Mouse (Mus musculus): ENCODE results near the gene Iffo2.

The Iffo2 gene

DNA sequence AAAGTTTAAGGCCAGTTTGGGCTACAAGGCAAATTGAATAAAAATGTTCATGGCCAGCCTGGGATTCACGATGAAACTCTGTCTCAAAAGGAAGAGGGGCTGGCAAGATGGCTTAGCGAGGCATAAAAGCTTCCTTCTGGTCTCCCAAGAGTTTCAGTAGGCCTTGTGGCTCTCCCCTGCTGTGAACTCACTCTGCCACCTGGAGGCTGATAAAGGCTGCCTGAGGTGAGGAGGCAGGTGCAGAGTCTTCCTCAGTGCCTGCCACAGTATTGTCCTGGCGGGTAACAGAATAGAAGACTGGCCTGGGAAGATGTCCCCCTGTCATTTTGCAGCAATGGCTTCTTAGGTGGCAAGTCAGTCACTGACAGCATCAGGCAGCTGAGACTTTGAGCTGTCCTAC lies 52.6 kb downstream of the Iffo2 start:
- DNase-seq: no peak

DNA sequence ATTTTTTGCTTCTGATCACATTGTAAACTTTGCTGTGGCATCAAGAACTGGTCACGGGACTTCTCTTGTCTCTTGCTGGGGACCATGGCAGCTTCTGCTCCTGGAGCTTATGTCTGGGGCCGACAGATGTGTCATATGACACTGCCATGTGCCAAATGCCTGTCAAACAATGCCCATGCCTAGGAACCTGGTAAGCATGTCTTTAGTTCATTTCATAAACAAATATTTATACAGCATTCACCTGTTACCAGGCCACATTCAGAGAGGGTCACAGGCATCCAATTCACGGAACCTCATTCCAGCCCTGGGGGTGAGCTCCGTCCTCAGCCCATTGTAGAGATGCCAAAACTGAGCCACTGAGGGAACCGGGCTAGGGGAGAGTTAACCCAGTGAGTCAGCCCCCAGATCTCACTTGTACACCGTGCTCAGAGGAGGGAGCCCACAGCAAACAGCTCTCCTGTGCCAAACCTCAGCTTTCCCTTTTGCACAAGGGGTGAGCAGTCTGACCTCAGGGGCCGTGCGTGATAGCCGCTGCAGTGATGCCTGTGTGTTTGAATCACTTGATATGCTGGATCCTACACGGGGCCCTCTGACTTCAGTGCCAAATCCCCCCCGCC lies 53.4 kb downstream of the Iffo2 start:
- no peak for DNase-seq

DNA sequence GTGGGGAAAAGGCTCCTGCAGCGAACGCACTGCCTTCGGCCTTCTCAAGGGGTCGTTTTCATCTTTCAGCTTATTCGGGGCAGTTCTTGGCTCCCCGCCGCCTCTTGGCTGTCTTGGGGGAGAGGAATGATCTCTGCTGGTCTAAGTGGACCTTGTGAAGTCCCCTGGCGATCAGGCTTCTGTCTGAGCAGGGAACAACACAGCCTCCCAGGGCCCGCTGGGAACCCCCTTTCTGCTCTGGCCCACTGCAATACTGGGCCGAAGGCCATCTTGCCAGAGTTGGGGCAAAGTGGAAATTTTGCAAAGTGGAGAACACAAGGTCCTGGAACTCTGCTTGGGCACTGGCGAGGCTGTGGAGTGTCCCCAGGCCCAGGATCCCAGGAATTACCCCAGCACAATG lies 54.4 kb downstream of the Iffo2 start:
- DNase-seq: no peak

DNA sequence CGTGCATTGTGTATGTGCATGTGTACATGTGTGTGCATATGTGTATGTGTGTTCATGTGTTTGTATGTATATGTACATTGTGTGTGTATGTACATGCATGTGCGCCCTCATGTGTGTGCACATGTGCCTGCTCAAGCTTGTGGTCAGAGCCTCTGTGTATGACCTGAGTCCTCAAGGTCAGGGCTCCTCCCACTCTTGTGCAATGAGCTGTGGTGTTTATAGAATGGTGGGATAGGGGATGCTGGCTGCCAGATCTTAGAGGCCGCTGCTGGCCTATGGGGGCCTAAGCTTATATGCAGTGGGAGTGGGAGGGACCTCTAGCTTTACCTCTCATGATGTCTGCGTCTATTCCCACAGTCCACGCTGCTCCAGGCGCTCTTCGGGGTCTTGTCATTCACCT lies 55.4 kb downstream of the Iffo2 start:
- DNase-seq: peak; percentile 33

DNA sequence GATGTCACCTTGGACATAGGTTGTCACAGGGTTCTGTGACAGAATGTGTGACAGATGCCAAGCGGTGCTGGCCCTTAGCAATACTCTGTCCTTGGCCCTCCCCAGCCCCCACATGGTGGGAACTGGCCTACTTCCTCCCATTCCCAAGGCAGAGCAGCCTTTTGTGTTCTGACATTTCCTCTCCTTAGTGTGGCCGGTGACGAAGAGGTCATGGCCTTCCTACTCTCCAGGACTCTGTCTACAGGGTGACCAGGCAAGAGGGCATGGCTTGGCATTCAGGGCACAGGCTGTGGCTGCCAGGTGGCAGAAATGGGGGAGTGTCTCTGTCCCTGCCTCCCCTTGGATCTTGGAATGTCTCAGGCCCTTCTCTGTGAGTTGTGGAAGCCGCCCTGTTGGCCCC lies 57.0 kb downstream of the Iffo2 start:
- DNase-seq: no peak

- no peak for DNase-seq
These were observed 57.4 kb downstream of the Iffo2 start for GRCm38 (mm10) chr4:139587773-139588172.

GRCm38 (mm10) chr4:139589351-139590027 lies 59.1 kb downstream of the Iffo2 start:
- no peak for DNase-seq

GRCm38 (mm10) chr4:139590446-139590845 lies 60.1 kb downstream of the Iffo2 start:
- no peak for DNase-seq

- no peak for DNase-seq
These were observed 62.5 kb downstream of the Iffo2 start for GRCm38 (mm10) chr4:139592895-139593294.

DNA sequence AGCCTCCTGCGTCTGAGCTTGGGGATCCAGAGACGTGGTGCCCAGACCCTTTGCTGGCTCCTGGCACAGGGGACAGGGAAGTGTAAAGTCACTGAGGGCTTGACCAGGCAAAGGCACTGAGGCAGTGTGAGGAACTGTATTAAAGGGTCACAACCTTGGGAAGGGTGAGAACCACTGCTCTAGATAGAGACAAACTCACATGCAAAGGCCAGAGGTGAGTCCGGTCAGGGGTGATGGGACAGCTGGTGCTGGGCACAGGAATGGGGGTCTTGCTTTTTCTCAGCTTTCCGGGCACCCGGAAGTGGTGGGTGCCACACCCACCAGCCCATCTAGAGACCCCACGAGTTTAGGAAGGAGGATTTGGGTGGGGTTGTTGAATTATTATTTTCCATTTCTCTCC lies 63.0 kb downstream of the Iffo2 start:
- no peak for DNase-seq

GRCm38 (mm10) chr4:139594062-139594461 lies 63.7 kb downstream of the Iffo2 start:
- no peak for DNase-seq

DNA sequence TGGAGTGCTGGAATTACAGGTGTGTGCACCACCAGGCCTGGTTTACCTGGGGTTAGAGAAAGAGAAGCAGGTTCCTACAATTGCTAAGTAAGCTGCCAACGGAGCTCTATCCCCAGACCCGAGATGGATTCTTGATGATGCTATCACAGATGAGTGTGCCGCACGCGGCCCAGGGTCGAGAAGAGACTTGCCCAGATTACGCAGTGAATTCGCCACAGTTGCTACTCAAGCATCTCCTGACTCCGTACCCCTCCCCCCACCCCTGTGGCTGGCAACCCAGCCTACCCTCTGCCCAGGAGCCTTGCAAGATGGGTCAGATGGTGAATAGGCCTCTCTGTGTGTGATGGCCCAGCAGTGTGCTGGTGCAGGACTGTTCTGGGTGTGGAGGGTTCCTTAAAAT lies 66.4 kb downstream of the Iffo2 start:
- no peak for DNase-seq

GRCm38 (mm10) chr4:139597286-139598284 lies 67.2 kb downstream of the Iffo2 start:
- DNase-seq: no peak

GRCm38 (mm10) chr4:139598356-139598755 lies 68.0 kb downstream of the Iffo2 start:
- no peak for DNase-seq

DNA sequence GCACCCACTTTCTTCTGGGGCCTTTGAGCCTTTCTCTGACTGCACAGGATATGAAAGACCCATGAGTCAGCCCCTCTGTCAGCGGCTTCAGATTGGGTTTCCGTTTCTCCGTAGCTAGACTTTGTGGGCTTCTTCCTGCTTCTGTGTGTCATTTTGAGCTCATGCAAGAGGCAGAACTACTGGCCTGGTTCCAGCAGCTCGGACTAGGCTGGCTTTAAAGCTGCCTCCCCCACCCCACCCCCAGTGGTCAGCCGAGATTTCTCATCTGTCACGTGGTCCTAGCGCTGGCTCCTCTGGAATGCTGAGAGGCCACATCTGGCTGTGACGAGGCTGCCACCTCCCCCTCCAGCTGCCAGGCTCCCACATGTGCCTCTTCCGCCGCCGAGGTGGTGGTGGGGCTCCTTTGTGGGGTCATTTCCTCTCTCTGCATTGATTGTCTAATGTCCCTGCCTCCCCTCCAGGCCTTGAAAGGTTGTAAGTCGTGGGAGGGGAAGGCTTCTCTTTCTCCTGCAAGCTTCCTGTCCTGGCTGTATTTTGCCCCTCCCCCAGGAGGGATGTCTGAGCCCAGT lies 68.7 kb downstream of the Iffo2 start:
- DNase-seq: peak; percentile 80

GRCm38 (mm10) chr4:139601519-139602356 lies 71.4 kb downstream of the Iffo2 start:
- DNase-seq: no peak

GRCm38 (mm10) chr4:139602357-139603244 lies 72.3 kb downstream of the Iffo2 start, which contains the start of gene Gm21969:
Gene Gm21969 (plus strand): TSS chr4:139603186.
- DNase-seq: peak; percentile 53

DNA sequence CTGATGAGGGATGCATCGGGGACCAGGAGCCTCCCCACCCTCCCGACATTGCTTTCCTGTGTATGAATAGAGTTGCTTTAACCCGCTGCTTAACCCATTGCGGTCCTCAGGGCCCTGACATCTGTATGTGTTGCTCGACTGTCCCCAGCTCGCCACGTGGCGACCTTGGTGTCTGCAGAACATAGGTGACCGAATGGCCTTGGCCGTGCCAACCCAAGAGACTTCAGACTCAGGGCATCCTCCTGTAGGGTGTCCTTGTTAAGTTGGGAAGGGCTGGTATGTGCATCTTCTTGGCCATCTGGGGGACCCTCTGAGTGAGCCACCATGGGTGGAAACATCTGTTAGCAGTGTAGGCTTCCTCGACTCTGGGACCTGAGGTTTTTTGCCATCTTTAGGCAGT lies 74.9 kb downstream of the Iffo2 start:
- DNase-seq: no peak

- DNase-seq: no peak
These were observed 76.4 kb downstream of the Iffo2 start for GRCm38 (mm10) chr4:139606732-139607131.

- no peak for DNase-seq
These were observed 78.6 kb downstream of the Iffo2 start for GRCm38 (mm10) chr4:139608975-139609374.

DNA sequence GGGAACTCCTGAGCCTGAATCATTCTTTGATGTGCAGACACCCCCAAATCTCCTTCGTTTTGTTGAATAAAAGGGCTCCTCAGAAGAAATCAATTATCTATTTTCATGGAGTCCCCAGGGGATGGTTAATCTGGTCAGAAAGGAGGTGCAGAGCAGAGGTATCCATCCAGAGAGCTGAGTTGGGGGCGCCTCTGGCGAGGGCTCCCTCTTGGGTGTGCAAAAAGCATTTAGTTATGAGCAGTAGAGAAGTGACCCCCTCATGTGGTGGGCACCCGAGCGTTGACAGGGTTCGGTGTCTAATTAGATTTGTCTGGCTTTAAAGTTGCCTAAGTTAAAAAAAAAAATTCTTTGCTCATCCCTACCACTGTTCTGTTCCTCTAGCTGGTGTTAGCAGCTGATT lies 80.6 kb downstream of the Iffo2 start:
- DNase-seq: no peak

Measured in liver (tissue).